Mouse (Mus musculus) erythroblast, embryonic 14.5 days (primary cell): ENCODE measurements around the gene Kif1b. TPM values are rescaled to one million over a fixed set of nuclear protein-coding genes. Genes with fewer than 3 reads are reported as not detected.

ENCODE experiments used
- H3K27me3 ChIP-seq: 2 replicates; pipeline ENCODE4 v1.6.1; 2012; ENCODE audit warnings: inconsistent platforms; ENCODE audit not compliant: control insufficient read depth
- H3K36me3 ChIP-seq: 2 replicates; pipeline ENCODE4 v1.6.1; 2012; ENCODE audit warnings: mild to moderate bottlenecking, inconsistent platforms; ENCODE audit not compliant: control insufficient read depth
- H3K4me1 ChIP-seq: 2 replicates; pipeline ENCODE4 v1.6.1; 2012; ENCODE audit warnings: inconsistent platforms; ENCODE audit not compliant: control insufficient read depth
- H3K4me3 ChIP-seq: replicated peaks from 2 replicates; pipeline ENCODE3; 2012; ENCODE audit warnings: moderate library complexity, mild to moderate bottlenecking, inconsistent platforms
- H3K9me3 ChIP-seq: 2 replicates; pipeline ENCODE4 v1.6.1; 2012; ENCODE audit warnings: low read length, inconsistent platforms, mixed read lengths; ENCODE audit not compliant: control insufficient read depth
- GATA1 ChIP-seq: IDR thresholded peaks from 2 replicates; pipeline ENCODE4 v1.6.1; 2012; ENCODE audit warnings: low read length, inconsistent platforms, mixed read lengths
- TAL1 ChIP-seq: IDR thresholded peaks from 3 replicates; pipeline ENCODE4 v1.6.1; 2012; ENCODE audit warnings: low read length, inconsistent platforms, mixed read lengths
- polyA plus RNA-seq: library from polyadenylated mRNA; stranded (reverse); fragments of >175 nt; gene quantifications from 2 replicates; pipeline ENCODE4 v1.2.3, GENCODE M21; 2012

The Kif1b gene
- polyA plus RNA-seq, 1 experiment, result not detected

DNA sequence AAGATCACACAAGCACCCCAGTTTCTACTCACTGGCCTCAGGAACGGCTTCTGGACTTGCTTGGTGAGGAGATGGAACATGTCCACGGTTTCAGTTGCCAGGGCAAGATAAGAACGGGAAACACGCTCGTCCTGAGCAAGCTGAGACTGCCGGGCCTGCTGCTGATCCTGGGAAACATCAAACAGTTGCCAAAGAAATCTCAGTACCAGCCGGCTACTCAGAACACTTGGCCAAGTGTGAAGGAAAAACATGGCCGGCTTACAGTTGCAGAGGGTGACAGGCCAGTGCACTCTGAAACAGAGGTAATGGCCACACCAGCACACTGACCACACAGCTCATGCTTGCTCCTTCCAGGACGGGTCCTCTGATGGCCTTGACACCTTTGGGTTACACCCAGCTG is 29.9 kb upstream of the Kif1b start:
- no peaks in the 10 kb centered on the region for H3K27me3 ChIP-seq
- peaks cover 6% of the 10 kb centered on the region for H3K4me1 ChIP-seq
- TF ChIP-seq TAL1 (no peak), GATA1 (no peak)
- peaks cover 81% of the 10 kb centered on the region for H3K36me3 ChIP-seq
- no peak overlapping the region for H3K4me3 ChIP-seq
- no peaks in the 10 kb centered on the region for H3K9me3 ChIP-seq

DNA sequence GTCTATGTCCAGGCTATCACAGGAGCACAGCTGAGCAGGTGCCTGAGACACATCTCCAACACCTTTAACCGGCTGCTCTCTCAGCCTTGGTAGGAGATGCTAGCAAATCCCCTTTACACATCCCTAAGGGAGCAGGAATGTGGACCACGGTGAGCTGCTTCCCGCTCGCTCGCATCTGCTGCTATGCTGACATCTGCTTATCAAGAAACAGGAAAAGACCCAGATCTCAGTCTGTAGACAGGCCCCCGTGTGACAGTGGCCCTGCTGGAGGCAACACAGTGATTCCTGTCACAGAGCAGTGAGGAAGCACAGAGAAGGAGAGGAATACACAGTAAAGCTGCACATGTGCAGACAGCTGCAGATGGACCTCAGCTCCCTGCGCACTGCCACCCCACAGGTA is 28.8 kb upstream of the Kif1b start:
- Histone ChIP-seq H3K4me1 (peaks cover 6% of the 10 kb centered on the region), H3K4me3 (no peak overlapping the region), H3K36me3 (peaks cover 79% of the 10 kb centered on the region), H3K9me3 (no peaks in the 10 kb centered on the region), H3K27me3 (no peaks in the 10 kb centered on the region)
- TF ChIP-seq GATA1 (no peak), TAL1 (no peak)

DNA sequence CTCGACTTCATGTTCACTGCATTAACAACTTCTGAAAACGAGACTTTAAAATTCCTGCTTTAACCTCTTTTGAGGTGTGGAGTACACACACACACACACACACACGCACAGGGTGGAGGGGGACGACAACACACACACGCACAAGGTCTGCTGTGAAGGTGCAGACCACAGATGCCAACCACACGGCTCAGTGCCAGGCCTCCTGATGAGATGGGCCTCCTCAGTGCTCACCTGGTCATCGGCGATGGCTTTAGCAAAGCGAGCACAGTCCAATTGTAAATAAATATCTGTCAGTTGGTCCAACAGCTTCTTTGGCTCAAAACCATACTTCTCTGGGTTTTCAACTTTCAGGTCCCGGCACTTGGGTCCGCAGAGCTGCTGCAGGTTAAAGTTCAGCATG is 27.4 kb upstream of the Kif1b start:
- Histone ChIP-seq H3K4me3 (no peak overlapping the region), H3K9me3 (no peaks in the 10 kb centered on the region; the same call in 1 of the 2 replicates), H3K36me3 (peaks cover 80% of the 10 kb centered on the region), H3K4me1 (no peaks in the 10 kb centered on the region), H3K27me3 (no peaks in the 10 kb centered on the region)
- no peak for TF ChIP-seq GATA1
- no peak for TF ChIP-seq TAL1

DNA sequence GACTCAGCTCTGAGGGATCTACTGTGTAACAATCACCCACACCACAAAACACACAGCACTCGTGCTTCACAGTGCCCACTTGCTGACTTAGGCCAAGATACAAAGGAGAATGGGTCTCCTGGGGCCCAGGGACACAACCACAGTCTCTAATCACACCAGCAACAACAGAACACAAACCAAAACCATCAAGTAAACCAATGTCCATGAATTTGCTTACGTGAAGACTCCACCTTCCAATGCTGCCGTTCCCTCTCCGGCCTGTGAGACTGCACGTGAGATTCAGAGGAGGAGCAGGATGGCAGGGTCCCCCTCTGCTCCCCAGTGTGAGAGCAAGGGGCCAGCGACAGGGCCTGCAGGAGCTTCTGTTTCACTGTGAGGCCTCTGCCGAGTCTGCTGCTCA is 25.2 kb upstream of the Kif1b start:
- Histone ChIP-seq H3K4me3 (no peak overlapping the region), H3K27me3 (no peaks in the 10 kb centered on the region), H3K9me3 (no peaks in the 10 kb centered on the region; the same call in 1 of the 2 replicates), H3K4me1 (no peaks in the 10 kb centered on the region), H3K36me3 (peaks cover 87% of the 10 kb centered on the region)
- TF ChIP-seq GATA1 (no peak), TAL1 (no peak)

DNA sequence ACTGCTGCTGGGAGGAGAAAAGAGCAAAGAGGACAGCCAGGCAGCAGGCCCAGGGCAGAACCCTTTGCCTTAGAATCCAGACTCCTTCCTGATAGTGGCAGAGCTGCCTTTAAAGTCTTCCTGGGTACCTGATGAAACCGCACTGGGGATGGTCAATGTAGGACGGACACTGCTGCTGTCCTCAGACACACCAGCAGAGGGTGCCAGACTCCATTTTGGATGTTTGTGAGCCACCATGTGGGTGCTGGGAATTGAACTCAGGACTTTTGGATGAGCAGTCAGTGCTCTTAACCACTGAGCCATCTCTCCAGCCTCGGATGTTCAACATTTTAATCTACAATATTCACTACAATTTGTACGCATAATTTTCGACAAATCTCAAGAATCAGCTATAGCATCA is 23.0 kb upstream of the Kif1b start:
- Histone ChIP-seq H3K4me1 (no peaks in the 10 kb centered on the region), H3K4me3 (no peak overlapping the region), H3K36me3 (peaks cover 73% of the 10 kb centered on the region), H3K9me3 (no peaks in the 10 kb centered on the region; the same call in 1 of the 2 replicates), H3K27me3 (no peaks in the 10 kb centered on the region)
- no peak for TF ChIP-seq GATA1
- TF ChIP-seq TAL1, result no peak

DNA sequence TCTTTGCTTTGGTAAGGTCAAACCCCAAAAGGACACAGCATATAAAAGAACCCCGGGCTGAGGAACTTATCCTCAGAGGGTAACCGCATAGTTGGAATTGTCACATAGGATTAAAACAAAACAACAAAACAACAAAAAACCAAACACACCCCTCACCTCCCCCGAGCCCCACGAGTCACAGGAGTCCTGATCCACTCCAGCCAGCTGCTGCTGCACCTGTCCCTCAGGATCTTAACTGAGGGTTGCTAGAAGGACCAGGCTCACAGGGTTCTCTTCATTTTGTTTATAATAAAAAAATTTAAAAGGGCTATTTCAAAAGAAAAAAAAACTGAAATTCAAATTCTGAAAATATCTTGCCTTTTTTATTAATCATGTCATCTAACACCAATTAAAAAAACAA is 21.2 kb upstream of the Kif1b start:
- Histone ChIP-seq H3K27me3 (no peaks in the 10 kb centered on the region), H3K9me3 (no peaks in the 10 kb centered on the region; the same call in 1 of the 2 replicates), H3K4me3 (no peak overlapping the region), H3K36me3 (peaks cover 56% of the 10 kb centered on the region), H3K4me1 (no peaks in the 10 kb centered on the region)
- no peak for TF ChIP-seq GATA1
- no peak for TF ChIP-seq TAL1

DNA sequence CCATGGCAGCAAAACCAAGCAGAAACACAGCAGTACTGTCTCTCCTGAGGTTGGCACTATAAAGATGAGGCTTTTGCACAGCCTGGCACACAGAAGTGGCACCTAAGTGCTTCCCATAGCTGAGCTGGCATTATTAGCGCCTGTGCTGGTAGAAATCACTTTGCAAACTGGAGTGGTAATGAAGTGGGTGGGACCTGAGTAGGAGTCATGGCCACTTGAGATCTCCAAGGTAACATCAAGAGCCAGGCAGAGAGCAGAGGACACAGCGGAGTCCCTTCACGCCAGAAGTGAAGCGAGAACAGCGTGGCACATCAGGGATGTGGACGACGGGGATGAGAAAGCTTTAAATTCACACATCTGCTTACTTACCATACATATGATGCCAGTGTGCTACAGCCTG is 19.8 kb upstream of the Kif1b start:
- H3K9me3 ChIP-seq, result no peaks in the 10 kb centered on the region; the same call in 1 of the 2 replicates
- no peak for TF ChIP-seq GATA1
- no peak for TF ChIP-seq TAL1
- no peak overlapping the region for H3K4me3 ChIP-seq
- H3K4me1 ChIP-seq, result no peaks in the 10 kb centered on the region
- peaks cover 45% of the 10 kb centered on the region for H3K36me3 ChIP-seq
- H3K27me3 ChIP-seq, result no peaks in the 10 kb centered on the region

DNA sequence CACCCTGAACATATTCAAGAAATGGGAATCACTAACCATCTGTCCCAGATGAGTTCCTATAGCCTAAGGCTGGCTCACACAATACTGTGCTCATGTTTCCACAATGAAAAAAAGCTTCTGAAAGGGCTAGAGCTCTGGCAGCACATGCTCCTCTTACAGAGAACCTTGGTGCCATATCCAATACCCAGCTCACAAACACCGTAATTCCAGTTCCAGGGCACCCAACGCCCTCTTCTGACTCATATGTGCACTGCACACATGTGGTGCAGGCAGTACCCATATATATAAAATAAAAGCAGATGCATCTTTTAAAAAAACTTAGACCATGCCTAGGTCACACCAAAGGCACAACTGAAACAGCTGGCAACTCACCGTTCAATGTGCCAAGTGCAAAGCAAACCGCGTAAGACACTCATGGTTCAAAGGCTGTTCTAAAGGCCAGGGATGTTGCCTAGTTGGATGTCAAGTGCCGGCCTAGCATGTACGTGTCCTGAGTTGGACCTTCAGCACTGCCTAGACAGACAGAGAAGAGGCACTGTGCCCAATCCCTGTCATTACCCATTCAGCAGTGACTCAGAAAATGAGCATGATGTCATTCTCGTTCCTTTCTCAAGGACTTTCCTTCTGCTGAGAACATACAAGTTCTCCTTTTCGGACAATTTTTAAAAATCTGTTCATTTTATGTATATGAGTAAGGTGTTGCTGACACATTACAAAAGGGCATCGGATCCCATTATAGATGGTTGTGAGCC is 18.1 kb upstream of the Kif1b start:
- Histone ChIP-seq H3K27me3 (no peaks in the 10 kb centered on the region), H3K4me1 (no peaks in the 10 kb centered on the region), H3K4me3 (no peak overlapping the region), H3K9me3 (no peaks in the 10 kb centered on the region), H3K36me3 (peaks cover 32% of the 10 kb centered on the region)
- no peak for TF ChIP-seq GATA1
- no peak for TF ChIP-seq TAL1

DNA sequence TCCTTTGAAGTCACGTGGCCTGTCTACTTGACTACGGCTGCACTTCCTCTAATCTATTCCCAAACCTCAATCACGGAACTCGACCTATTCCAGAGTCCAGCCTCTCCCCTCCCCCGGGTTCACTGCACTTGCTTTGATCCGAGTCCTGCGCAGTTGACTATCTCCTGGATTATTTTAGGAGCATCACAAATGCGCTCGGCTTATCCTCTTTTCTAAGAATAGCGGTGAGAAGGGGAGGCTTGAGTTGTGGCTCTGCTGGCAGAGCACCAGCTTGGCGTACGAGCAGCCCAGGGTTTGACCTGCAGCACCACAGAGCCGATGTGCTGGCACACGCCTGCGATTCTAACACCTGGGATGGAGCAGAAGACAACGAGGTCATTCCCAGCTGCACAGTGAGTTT is 16.2 kb upstream of the Kif1b start:
- no peaks in the 10 kb centered on the region for H3K27me3 ChIP-seq

DNA sequence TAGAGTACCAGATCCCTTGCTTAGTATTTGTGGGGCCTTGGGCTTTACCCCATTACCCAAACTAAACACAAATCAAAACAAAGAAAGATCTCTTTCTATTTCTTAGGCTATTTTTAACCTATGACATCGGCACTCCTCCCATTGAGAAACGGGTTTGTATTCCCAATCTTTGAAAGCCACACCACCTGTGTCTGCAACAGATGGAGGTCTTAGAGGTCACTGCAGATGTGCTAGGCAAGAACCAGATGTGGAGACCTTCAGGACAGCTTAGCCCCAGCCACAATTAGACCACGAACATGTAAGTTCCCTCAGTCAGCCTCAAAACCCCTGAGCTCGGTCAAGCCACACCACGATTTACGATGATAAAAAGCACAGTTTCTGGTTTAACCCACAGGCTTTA is 15.2 kb upstream of the Kif1b start:
- Histone ChIP-seq H3K36me3 (peaks cover 7% of the 10 kb centered on the region), H3K4me3 (no peak overlapping the region), H3K4me1 (no peaks in the 10 kb centered on the region), H3K27me3 (no peaks in the 10 kb centered on the region), H3K9me3 (no peaks in the 10 kb centered on the region)
- no peak for TF ChIP-seq TAL1
- no peak for TF ChIP-seq GATA1

More for the DNA sequence above, 16.2 kb upstream of the Kif1b start:
- no peak for TF ChIP-seq GATA1
- no peak for TF ChIP-seq TAL1
- H3K4me1 ChIP-seq, result no peaks in the 10 kb centered on the region
- H3K9me3 ChIP-seq, result no peaks in the 10 kb centered on the region
- H3K36me3 ChIP-seq, result peaks cover 15% of the 10 kb centered on the region
- no peak overlapping the region for H3K4me3 ChIP-seq
